In the genomic region with DNA sequence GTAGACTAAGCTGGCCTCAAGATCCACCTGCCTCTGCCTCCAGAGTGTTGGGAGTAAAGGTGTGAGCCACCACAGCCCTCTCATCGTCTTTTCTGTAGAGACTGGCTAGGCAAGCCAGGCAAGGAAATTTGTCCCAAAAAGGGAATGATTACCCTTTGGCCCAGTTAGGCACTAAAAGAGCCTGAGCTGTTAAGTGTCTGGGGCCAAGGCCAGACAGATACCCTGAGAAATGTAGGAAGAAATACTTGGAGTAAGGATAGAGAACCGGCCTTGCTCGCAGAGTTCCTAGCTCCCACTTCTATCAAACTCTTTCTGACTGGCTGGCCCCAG, we compare ENCODE assay signal across 8 mouse cellular contexts. TPM values are rescaled to one million over a fixed set of nuclear protein-coding genes. Genes with fewer than 3 reads are reported as not detected.
DNase-seq lines count a peak whose midpoint lies in the region; ATAC-seq and TF ChIP-seq lines count a peak whose summit lies in the region.

No protein-coding gene starts in this region.

- no peaks in the 10 kb centered on the region for H3K27me3 ChIP-seq in neural tube, embryonic 11.5 days (ENCODE audit: control insufficient read depth, insufficient read depth, low read length)
- no peaks in the 10 kb centered on the region for H3K27me3 ChIP-seq in limb, embryonic 11.5 days (ENCODE audit: control insufficient read depth, insufficient read depth, low read length)
- no peaks in the 10 kb centered on the region for H3K27me3 ChIP-seq in small intestine, adult 2 months (ENCODE audit: control insufficient read depth, insufficient read depth, low read length)

- TF ChIP-seq CTCF in small intestine, adult 2 months (IDR thresholded peaks at IDR 0.05; ENCODE audit: extremely low read depth, insufficient read length, insufficient replicate concordance, low read depth, low read length) = peak; percentile 13; the same call in 1 of the 2 replicates

- peak overlapping the region; percentile 54 for H3K9ac ChIP-seq in neural tube, embryonic 11.5 days (ENCODE audit: low read length)
- H3K9ac ChIP-seq in limb, embryonic 11.5 days (ENCODE audit: low read length) = peak overlapping the region; percentile 44; the same call in 1 of the 2 replicates

- ATAC-seq in neural tube, embryonic 11.5 days (ENCODE audit: insufficient read depth, low FRiP score, low TSS enrichment) = peak; percentile 19
- ATAC-seq in erythroblast, adult 5-6 weeks (replicated peaks; ENCODE audit: low FRiP score, poor library complexity, severe bottlenecking) = peak; percentile 60
- ATAC-seq in limb, embryonic 11.5 days (ENCODE audit: insufficient number of reproducible peaks, low FRiP score, low TSS enrichment, low read depth) = no peak; the same call in 1 of the 2 replicates

- under 1% methylated on average over 3 of the region's 3 CpGs for WGBS in neural tube, embryonic 11.5 days
- WGBS in limb, embryonic 11.5 days = 2% methylated on average over 3 of the region's 3 CpGs
- WGBS in small intestine, adult 2 months = under 1% methylated on average over 3 of the region's 3 CpGs

- H3K4me3 ChIP-seq in neural tube, embryonic 11.5 days (ENCODE audit: low read depth, low read length) = peak overlapping the region; percentile 44
- H3K4me3 ChIP-seq in limb, embryonic 11.5 days (ENCODE audit: low read depth, low read length) = peak overlapping the region; percentile 65
- H3K4me3 ChIP-seq in small intestine, adult 2 months (ENCODE audit: low read depth, low read length) = peak overlapping the region; percentile 68

- peak overlapping the region; percentile 79 for H3K27ac ChIP-seq in neural tube, embryonic 11.5 days (ENCODE audit: low read depth, low read length)
- peak overlapping the region; percentile 87 for H3K27ac ChIP-seq in limb, embryonic 11.5 days (replicated peaks; ENCODE audit: low read depth, low read length)
- peak overlapping the region; percentile 89 for H3K27ac ChIP-seq in small intestine, adult 2 months (ENCODE audit: insufficient read depth, low read depth, low read length)

- no peak for DNase-seq in neural tube, embryonic 11.5 days (ENCODE audit: low spot score)
- DNase-seq in neural tube, embryonic 10.5 days (ENCODE audit: extremely low spot score, low spot score) = no peak
- no peak for DNase-seq in limb, embryonic 11.5 days (ENCODE audit: low spot score)
- DNase-seq in thymus, postnatal 25 days = no peak
- no peak for DNase-seq in layer of hippocampus, adult 18-20 months (ENCODE audit: low spot score in 2 of 2)
- no peak for DNase-seq in urinary bladder, postnatal 10 days (ENCODE audit: low spot score)

- H3K9me3 ChIP-seq in neural tube, embryonic 11.5 days (ENCODE audit: control insufficient read depth, low read length) = no peaks in the 10 kb centered on the region
- H3K9me3 ChIP-seq in limb, embryonic 11.5 days (ENCODE audit: control insufficient read depth, low read length) = no peaks in the 10 kb centered on the region

- peak overlapping the region; percentile 76 for H3K4me2 ChIP-seq in neural tube, embryonic 11.5 days (ENCODE audit: low read depth)
- H3K4me2 ChIP-seq in limb, embryonic 11.5 days (ENCODE audit: low read depth, severe bottlenecking) = peak overlapping the region; percentile 83

- TF ChIP-seq POLR2A in small intestine, adult 2 months (IDR thresholded peaks at IDR 0.05; ENCODE audit: low read depth, low read length) = no peak

- H3K4me1 ChIP-seq in neural tube, embryonic 11.5 days (ENCODE audit: control insufficient read depth, insufficient read depth, low read length) = peaks cover 13% of the 10 kb centered on the region
- H3K4me1 ChIP-seq in limb, embryonic 11.5 days (ENCODE audit: control insufficient read depth, insufficient read depth, low read length) = peaks cover 12% of the 10 kb centered on the region
- H3K4me1 ChIP-seq in small intestine, adult 2 months (ENCODE audit: control insufficient read depth, insufficient read depth, insufficient read length, low read length) = peaks cover 6% of the 10 kb centered on the region; the same call in 1 of the 2 replicates

- H3K36me3 ChIP-seq in neural tube, embryonic 11.5 days (ENCODE audit: control insufficient read depth, insufficient read depth, low read length) = peaks cover 2% of the 10 kb centered on the region; the same call in 1 of the 2 replicates
- peaks cover 7% of the 10 kb centered on the region for H3K36me3 ChIP-seq in limb, embryonic 11.5 days (ENCODE audit: control insufficient read depth, insufficient read depth, low read length)
- peaks cover 18% of the 10 kb centered on the region for H3K36me3 ChIP-seq in small intestine, adult 2 months (ENCODE audit: control insufficient read depth, insufficient read depth, low read length)

RNA-seq across cellular contexts. Expression of gene Slc39a1, which starts 0.4 kb away (rescaled TPM):
- 50.6 and 51.4 TPM in 2 replicates for polyA plus RNA-seq in neural tube, embryonic 11.5 days (2014; fragmentation: Nextera tagmentation; extraction: Ambion mirVana)
- 2.5 and 10.6 TPM in 2 replicates for total RNA-seq in erythroblast, adult 5-6 weeks (2015; ENCODE audit: low replicate concordance)
- 8.7 and 9.5 TPM in 2 replicates for total RNA-seq in erythroblast, adult 5-6 weeks (2017; ENCODE audit: low replicate concordance)
- 58.0 and 58.3 TPM in 2 replicates for polyA plus RNA-seq in limb, embryonic 11.5 days (2014; fragmentation: Nextera tagmentation; extraction: Ambion mirVana)
- polyA plus RNA-seq in small intestine, adult 2 months (2012; rRNA removed) = 46.2 and 72.7 TPM in 2 replicates
- 10 to 100 TPM; 39.0 to 45.3 TPM for total RNA-seq in layer of hippocampus, adult 18-20 months (2021)

RNA-seq across cellular contexts. Expression of gene Creb3l4, which starts 4.3 kb away (rescaled TPM):
- 3.4 and 4.0 TPM in 2 replicates for polyA plus RNA-seq in neural tube, embryonic 11.5 days (2014; fragmentation: Nextera tagmentation; extraction: Ambion mirVana)
- total RNA-seq in erythroblast, adult 5-6 weeks (2015; ENCODE audit: low replicate concordance) = not detected in 2 replicates
- not detected in 2 replicates for total RNA-seq in erythroblast, adult 5-6 weeks (2017; ENCODE audit: low replicate concordance)
- 11.0 and 11.3 TPM in 2 replicates for polyA plus RNA-seq in limb, embryonic 11.5 days (2014; fragmentation: Nextera tagmentation; extraction: Ambion mirVana)
- polyA plus RNA-seq in small intestine, adult 2 months (2012; rRNA removed) = 6.6 and 7.0 TPM in 2 replicates
- total RNA-seq in layer of hippocampus, adult 18-20 months (2021) = under 1 TPM in 1 of 2 experiments, not detected in 1; 0.41 TPM

RNA-seq across cellular contexts. Expression of gene Crtc2, which starts 6.4 kb away (rescaled TPM):
- 9.8 and 13.9 TPM in 2 replicates for polyA plus RNA-seq in neural tube, embryonic 11.5 days (2014; fragmentation: Nextera tagmentation; extraction: Ambion mirVana)
- 14.2 and 17.5 TPM in 2 replicates for total RNA-seq in erythroblast, adult 5-6 weeks (2015; ENCODE audit: low replicate concordance)
- total RNA-seq in erythroblast, adult 5-6 weeks (2017; ENCODE audit: low replicate concordance) = 2.4 and 4.4 TPM in 2 replicates
- 16.7 TPM in 2 replicates for polyA plus RNA-seq in limb, embryonic 11.5 days (2014; fragmentation: Nextera tagmentation; extraction: Ambion mirVana)
- 31.4 and 57.0 TPM in 2 replicates for polyA plus RNA-seq in small intestine, adult 2 months (2012; rRNA removed)
- 10 to 100 TPM; 36.4 to 45.7 TPM for total RNA-seq in layer of hippocampus, adult 18-20 months (2021)

RNA-seq across cellular contexts. Expression of gene Jtb, which starts 16.2 kb away (rescaled TPM):
- 92.3 and 92.4 TPM in 2 replicates for polyA plus RNA-seq in neural tube, embryonic 11.5 days (2014; fragmentation: Nextera tagmentation; extraction: Ambion mirVana)
- 23.8 and 26.5 TPM in 2 replicates for total RNA-seq in erythroblast, adult 5-6 weeks (2015; ENCODE audit: low replicate concordance)
- total RNA-seq in erythroblast, adult 5-6 weeks (2017; ENCODE audit: low replicate concordance) = 7.3 and 8.9 TPM in 2 replicates
- 79.5 and 80.1 TPM in 2 replicates for polyA plus RNA-seq in limb, embryonic 11.5 days (2014; fragmentation: Nextera tagmentation; extraction: Ambion mirVana)
- 70.7 and 84.2 TPM in 2 replicates for polyA plus RNA-seq in small intestine, adult 2 months (2012; rRNA removed)
- total RNA-seq in layer of hippocampus, adult 18-20 months (2021) = 10 to 100 TPM; 44.1 to 46.2 TPM

RNA-seq across cellular contexts. Expression of gene Dennd4b, which starts 17.4 kb away (rescaled TPM):
- 4.7 and 6.2 TPM in 2 replicates for polyA plus RNA-seq in neural tube, embryonic 11.5 days (2014; fragmentation: Nextera tagmentation; extraction: Ambion mirVana)
- total RNA-seq in erythroblast, adult 5-6 weeks (2015; ENCODE audit: low replicate concordance) = 2.9 and 18.4 TPM in 2 replicates
- 4.5 and 6.1 TPM in 2 replicates for total RNA-seq in erythroblast, adult 5-6 weeks (2017; ENCODE audit: low replicate concordance)
- 3.9 and 5.5 TPM in 2 replicates for polyA plus RNA-seq in limb, embryonic 11.5 days (2014; fragmentation: Nextera tagmentation; extraction: Ambion mirVana)
- 10.7 and 14.1 TPM in 2 replicates for polyA plus RNA-seq in small intestine, adult 2 months (2012; rRNA removed)
- total RNA-seq in layer of hippocampus, adult 18-20 months (2021) = 10 to 100 TPM; 30.1 to 31.9 TPM
